Mouse (Mus musculus): Measurements from ENCODE around the gene Acer3. TPM values are rescaled to one million over a fixed set of nuclear protein-coding genes. Genes with fewer than 3 reads are reported as not detected.

Acer3 gene
- polyA plus RNA-seq, 1 experiment from 2014 or later, result 28.3 TPM

DNA sequence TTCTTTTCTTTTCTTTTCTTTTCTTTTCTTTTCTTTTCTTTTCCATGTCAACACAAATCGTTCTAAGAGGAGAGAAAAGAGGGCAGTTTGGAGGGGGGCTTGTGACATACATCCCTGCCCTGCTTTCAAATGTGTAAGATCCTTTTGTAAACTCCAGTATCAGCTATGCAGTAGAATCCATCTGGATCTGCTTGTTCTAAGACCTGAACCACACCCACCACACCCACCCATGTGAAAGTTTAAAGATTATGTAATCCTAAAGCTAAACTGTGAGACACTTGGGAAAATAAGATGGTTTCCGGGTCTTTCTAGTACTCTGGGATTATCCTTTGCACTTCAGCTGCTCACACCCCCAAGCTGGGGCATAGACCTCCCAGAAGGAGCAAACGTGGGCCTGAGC lies 21.2 kb upstream of the Acer3 start:
- no peak overlapping the region for H3K27ac ChIP-seq (ENCODE audit: low read depth, low read length)
- H3K9me3 ChIP-seq (ENCODE audit: control insufficient read depth, low read length), result no peaks in the 10 kb centered on the region
- H3K36me3 ChIP-seq (ENCODE audit: control insufficient read depth, insufficient read depth, low read length), result no peaks in the 10 kb centered on the region
- no peaks in the 10 kb centered on the region for H3K27me3 ChIP-seq (ENCODE audit: control insufficient read depth, insufficient read depth, low read length)
- H3K4me1 ChIP-seq (ENCODE audit: control insufficient read depth, insufficient read depth, low read length), result 0 out of 2 replicates have a peak, but pooled peaks cover 4% of the 10 kb centered on the region
- ATAC-seq (ENCODE audit: low read depth), result no peak
- 60% methylated on average over 3 of the region's 3 CpGs for WGBS
- H3K4me3 ChIP-seq (ENCODE audit: low read depth, low read length), result no peak overlapping the region
- H3K4me2 ChIP-seq (ENCODE audit: low read depth, low read length), result no peak overlapping the region
- H3K9ac ChIP-seq (replicated peaks; ENCODE audit: low read depth, low read length), result no peak overlapping the region

DNA sequence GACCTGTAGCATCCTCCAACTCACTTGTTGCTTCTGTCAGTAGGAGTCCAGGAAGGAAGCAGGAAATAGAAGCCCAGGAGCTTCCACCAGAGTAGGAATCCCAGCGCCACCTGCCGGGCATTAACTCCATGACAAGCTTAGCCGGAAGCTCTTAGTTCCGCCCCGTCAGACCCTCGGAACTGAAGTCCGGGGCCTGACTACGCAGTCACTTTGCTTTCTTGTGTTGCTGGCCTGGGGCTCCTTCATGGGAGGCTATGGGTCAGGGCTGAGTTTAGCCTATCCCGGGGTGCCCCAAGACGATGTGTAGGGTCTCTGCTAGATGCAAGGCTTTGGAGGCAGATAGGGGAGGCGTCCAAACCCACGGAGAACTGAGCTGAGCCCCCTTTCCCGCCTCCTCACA lies 20.5 kb upstream of the Acer3 start:
- H3K9ac ChIP-seq (replicated peaks; ENCODE audit: low read depth, low read length), result peak overlapping the region; percentile 41; the same call in 1 of the 2 replicates
- H3K36me3 ChIP-seq (ENCODE audit: control insufficient read depth, insufficient read depth, low read length), result no peaks in the 10 kb centered on the region

DNA sequence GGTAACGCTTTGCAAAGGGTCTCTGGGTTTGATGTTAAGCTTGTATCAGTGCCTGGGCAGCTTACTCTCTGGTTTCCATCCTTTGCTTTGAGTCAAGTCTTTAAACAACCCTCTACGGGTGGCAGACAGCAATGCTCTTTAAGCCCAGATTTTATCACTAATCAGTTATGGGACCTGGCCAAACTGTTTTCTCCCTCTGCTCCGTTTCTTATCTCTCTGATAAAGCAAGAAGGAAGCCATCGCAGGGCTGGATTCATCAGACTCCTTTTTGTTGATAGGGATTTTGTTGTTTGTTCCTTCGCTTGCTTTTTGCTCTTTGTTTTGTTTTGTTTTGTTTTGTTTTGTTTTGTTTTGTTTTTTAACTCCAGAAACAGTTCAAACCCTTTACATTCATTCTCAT lies 19.3 kb upstream of the Acer3 start:
- no peaks in the 10 kb centered on the region for H3K9me3 ChIP-seq (ENCODE audit: control insufficient read depth, low read length)
- WGBS, result 81% methylated on average over 5 of the region's 5 CpGs
- no peak overlapping the region for H3K4me2 ChIP-seq (ENCODE audit: low read depth, low read length)
- no peaks in the 10 kb centered on the region for H3K27me3 ChIP-seq (ENCODE audit: control insufficient read depth, insufficient read depth, low read length)
- no peak overlapping the region for H3K4me3 ChIP-seq (ENCODE audit: low read depth, low read length)
- no peak overlapping the region for H3K27ac ChIP-seq (ENCODE audit: low read depth, low read length)
- ATAC-seq (ENCODE audit: low read depth), result no peak
- H3K36me3 ChIP-seq (ENCODE audit: control insufficient read depth, insufficient read depth, low read length), result no peaks in the 10 kb centered on the region
- H3K9ac ChIP-seq (replicated peaks; ENCODE audit: low read depth, low read length), result no peak overlapping the region
- H3K4me1 ChIP-seq (ENCODE audit: control insufficient read depth, insufficient read depth, low read length), result 0 out of 2 replicates have a peak, but pooled peaks cover 4% of the 10 kb centered on the region

More for the DNA sequence above, 20.5 kb upstream of the Acer3 start:
- Histone ChIP-seq H3K27me3 (ENCODE audit: control insufficient read depth, insufficient read depth, low read length) (no peaks in the 10 kb centered on the region), H3K4me1 (ENCODE audit: control insufficient read depth, insufficient read depth, low read length) (0 out of 2 replicates have a peak, but pooled peaks cover 4% of the 10 kb centered on the region), H3K4me2 (ENCODE audit: low read depth, low read length) (peak overlapping the region; percentile 55), H3K4me3 (ENCODE audit: low read depth, low read length) (peak overlapping the region; percentile 12; the same call in 1 of the 2 replicates), H3K27ac (ENCODE audit: low read depth, low read length) (no peak overlapping the region), H3K9me3 (ENCODE audit: control insufficient read depth, low read length) (no peaks in the 10 kb centered on the region)
- ATAC-seq (ENCODE audit: low read depth), result peak; percentile 69; the same call in 1 of the 2 replicates
- 3% methylated on average over 13 of the region's 13 CpGs for WGBS

DNA sequence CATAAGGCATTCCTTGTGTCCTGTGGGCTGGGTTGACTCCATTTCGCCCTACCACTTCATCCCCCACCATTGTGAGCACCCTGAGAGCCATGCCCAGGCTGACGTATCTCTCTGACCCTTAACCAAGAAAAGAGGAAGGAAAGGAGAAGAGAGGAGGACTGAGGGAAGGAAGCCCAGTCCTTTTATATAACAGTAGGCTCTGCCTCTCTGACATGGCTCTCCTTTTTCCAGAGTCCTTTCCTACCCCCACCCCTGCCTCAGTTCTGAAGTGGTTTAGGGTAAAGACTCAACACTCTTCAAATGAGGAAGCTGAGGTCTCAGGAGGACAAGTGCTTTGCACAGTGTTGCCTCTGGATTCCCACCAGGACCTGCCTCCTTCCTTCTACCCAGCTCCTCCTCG lies 13.0 kb upstream of the Acer3 start:
- Histone ChIP-seq H3K27me3 (ENCODE audit: control insufficient read depth, insufficient read depth, low read length) (no peaks in the 10 kb centered on the region), H3K4me2 (ENCODE audit: low read depth, low read length) (no peak overlapping the region), H3K36me3 (ENCODE audit: control insufficient read depth, insufficient read depth, low read length) (no peaks in the 10 kb centered on the region), H3K9ac (replicated peaks; ENCODE audit: low read depth, low read length) (no peak overlapping the region), H3K9me3 (ENCODE audit: control insufficient read depth, low read length) (no peaks in the 10 kb centered on the region), H3K4me3 (ENCODE audit: low read depth, low read length) (no peak overlapping the region), H3K27ac (ENCODE audit: low read depth, low read length) (no peak overlapping the region), H3K4me1 (ENCODE audit: control insufficient read depth, insufficient read depth, low read length) (no peaks in the 10 kb centered on the region)
- WGBS, result 90% methylated on average over 3 of the region's 3 CpGs
- ATAC-seq (ENCODE audit: low read depth), result no peak

DNA sequence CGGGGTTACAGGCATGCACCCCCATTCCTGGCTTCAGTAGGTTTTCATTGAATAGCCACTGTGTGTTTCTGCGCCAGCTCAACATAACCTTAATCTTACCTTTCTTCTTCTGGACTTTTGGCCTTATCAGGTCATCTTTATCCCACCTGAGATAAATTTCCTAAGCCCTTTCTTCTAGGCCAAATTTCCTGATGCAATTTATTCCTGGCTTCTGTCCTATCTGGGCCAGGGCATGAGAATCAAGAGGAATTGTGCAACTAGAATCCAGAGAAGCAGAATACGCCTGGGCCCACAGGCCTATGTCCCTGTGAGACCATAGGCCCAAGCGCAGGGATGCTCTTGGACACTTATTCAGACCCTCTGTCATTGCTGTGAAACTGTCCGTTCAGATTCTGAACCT lies 12.5 kb upstream of the Acer3 start:
- WGBS, result 94% methylated on average over 5 of the region's 5 CpGs
- no peak overlapping the region for H3K4me2 ChIP-seq (ENCODE audit: low read depth, low read length)
- H3K27ac ChIP-seq (ENCODE audit: low read depth, low read length), result no peak overlapping the region
- H3K4me3 ChIP-seq (ENCODE audit: low read depth, low read length), result no peak overlapping the region
- H3K36me3 ChIP-seq (ENCODE audit: control insufficient read depth, insufficient read depth, low read length), result no peaks in the 10 kb centered on the region
- no peak overlapping the region for H3K9ac ChIP-seq (replicated peaks; ENCODE audit: low read depth, low read length)
- no peak for ATAC-seq (ENCODE audit: low read depth)
- H3K9me3 ChIP-seq (ENCODE audit: control insufficient read depth, low read length), result no peaks in the 10 kb centered on the region
- H3K27me3 ChIP-seq (ENCODE audit: control insufficient read depth, insufficient read depth, low read length), result no peaks in the 10 kb centered on the region
- no peaks in the 10 kb centered on the region for H3K4me1 ChIP-seq (ENCODE audit: control insufficient read depth, insufficient read depth, low read length)

DNA sequence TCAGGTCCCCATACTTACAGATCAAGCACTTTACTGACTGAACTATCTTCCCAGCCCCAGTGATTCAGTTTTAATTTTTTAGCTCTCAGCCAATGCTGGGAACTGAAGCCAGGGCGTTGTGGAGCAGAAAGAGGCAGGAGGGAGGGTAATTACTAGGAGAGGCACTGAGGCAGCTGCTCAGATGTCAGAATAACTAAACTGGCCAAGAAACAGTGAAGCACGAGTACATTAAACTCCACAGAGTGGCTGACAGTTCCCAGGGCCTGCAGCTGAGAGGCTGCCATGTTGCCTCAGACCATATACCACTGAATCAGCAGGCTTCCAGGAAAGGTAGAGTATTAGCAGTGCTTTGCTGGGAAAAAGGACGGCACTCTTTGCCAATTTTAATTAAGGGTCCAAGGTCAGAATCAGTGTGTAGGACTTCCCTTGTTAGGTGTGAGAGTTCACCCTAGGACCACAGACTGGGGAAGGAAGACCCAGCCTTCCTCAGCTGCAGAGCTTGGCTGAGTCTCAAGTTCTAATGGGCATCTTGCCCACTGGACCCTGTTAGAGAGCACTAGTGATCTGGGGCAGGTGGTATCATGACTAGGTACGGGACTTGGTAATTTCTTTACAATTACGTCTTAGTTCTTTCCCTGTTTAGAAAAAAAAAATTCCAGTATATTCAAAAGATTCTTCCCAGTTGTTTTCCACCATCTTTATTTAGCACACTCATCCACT lies 11.8 kb upstream of the Acer3 start:
- Histone ChIP-seq H3K27ac (ENCODE audit: low read depth, low read length) (no peak overlapping the region), H3K27me3 (ENCODE audit: control insufficient read depth, insufficient read depth, low read length) (no peaks in the 10 kb centered on the region), H3K36me3 (ENCODE audit: control insufficient read depth, insufficient read depth, low read length) (no peaks in the 10 kb centered on the region), H3K4me1 (ENCODE audit: control insufficient read depth, insufficient read depth, low read length) (no peaks in the 10 kb centered on the region), H3K4me3 (ENCODE audit: low read depth, low read length) (no peak overlapping the region), H3K9me3 (ENCODE audit: control insufficient read depth, low read length) (no peaks in the 10 kb centered on the region), H3K4me2 (ENCODE audit: low read depth, low read length) (no peak overlapping the region), H3K9ac (replicated peaks; ENCODE audit: low read depth, low read length) (no peak overlapping the region)
- 68% methylated on average over 5 of the region's 5 CpGs for WGBS
- ATAC-seq (ENCODE audit: low read depth), result no peak

DNA sequence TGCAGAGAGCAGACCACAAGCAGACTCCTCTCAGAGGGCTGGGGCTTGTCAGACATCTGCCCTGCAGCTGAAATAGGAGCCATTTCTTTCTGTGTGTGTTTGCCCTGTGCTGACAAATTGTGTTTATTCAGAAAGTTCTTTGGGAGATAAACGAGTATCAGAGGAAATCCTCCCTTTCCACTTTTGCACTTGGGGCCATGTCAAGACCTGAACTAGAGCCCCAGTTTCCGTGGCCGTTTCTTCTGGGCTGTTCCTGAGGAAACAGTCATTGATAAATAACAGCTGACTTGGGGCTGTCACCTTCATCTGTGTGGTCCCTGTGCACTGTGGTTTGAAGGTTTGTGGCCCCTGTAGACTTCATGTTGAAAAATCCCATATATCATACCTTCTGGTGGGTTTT lies 10.9 kb upstream of the Acer3 start:
- no peak for ATAC-seq (ENCODE audit: low read depth)
- Histone ChIP-seq H3K4me1 (ENCODE audit: control insufficient read depth, insufficient read depth, low read length) (no peaks in the 10 kb centered on the region), H3K36me3 (ENCODE audit: control insufficient read depth, insufficient read depth, low read length) (no peaks in the 10 kb centered on the region), H3K9me3 (ENCODE audit: control insufficient read depth, low read length) (no peaks in the 10 kb centered on the region), H3K9ac (replicated peaks; ENCODE audit: low read depth, low read length) (no peak overlapping the region), H3K27ac (ENCODE audit: low read depth, low read length) (no peak overlapping the region), H3K4me3 (ENCODE audit: low read depth, low read length) (no peak overlapping the region), H3K4me2 (ENCODE audit: low read depth, low read length) (no peak overlapping the region), H3K27me3 (ENCODE audit: control insufficient read depth, insufficient read depth, low read length) (no peaks in the 10 kb centered on the region)
- WGBS, result 74% methylated on average over 3 of the region's 3 CpGs

DNA sequence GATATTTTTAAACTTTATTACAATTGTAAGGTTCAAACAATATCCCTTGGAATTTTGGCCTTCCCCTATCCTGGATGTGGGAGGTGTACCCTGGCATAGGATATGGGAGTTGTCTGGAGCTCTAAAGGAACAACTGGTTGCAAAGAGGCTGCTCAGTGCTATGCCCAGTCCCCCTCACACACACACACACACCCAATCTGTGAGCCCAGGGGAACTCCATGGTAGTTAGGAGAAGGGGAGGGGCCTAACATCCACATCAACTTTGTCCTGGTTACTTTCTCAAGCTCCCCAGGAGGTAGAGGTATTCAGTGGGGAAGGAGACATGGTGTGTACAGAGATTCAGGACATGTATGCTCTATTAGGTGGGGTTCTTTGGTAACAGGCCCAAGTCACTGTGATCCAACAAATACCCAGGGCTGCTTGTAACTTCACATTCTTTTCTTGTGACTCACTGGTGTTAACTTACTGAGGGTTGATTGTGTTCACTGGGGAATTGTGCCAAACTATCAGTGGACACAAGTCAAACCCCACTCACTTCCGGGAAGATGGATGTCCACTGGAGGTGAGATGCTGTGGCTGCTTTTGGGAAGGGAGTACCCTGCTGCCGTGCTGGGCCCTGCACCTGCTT lies 9.5 kb upstream of the Acer3 start:
- Histone ChIP-seq H3K27ac (ENCODE audit: low read depth, low read length) (no peak overlapping the region), H3K9ac (replicated peaks; ENCODE audit: low read depth, low read length) (no peak overlapping the region), H3K27me3 (ENCODE audit: control insufficient read depth, insufficient read depth, low read length) (no peaks in the 10 kb centered on the region), H3K4me2 (ENCODE audit: low read depth, low read length) (no peak overlapping the region), H3K36me3 (ENCODE audit: control insufficient read depth, insufficient read depth, low read length) (no peaks in the 10 kb centered on the region), H3K9me3 (ENCODE audit: control insufficient read depth, low read length) (no peaks in the 10 kb centered on the region), H3K4me3 (ENCODE audit: low read depth, low read length) (no peak overlapping the region), H3K4me1 (ENCODE audit: control insufficient read depth, insufficient read depth, low read length) (no peaks in the 10 kb centered on the region)
- no peak for ATAC-seq (ENCODE audit: low read depth)
- WGBS, result 68% methylated on average over 2 of the region's 2 CpGs

DNA sequence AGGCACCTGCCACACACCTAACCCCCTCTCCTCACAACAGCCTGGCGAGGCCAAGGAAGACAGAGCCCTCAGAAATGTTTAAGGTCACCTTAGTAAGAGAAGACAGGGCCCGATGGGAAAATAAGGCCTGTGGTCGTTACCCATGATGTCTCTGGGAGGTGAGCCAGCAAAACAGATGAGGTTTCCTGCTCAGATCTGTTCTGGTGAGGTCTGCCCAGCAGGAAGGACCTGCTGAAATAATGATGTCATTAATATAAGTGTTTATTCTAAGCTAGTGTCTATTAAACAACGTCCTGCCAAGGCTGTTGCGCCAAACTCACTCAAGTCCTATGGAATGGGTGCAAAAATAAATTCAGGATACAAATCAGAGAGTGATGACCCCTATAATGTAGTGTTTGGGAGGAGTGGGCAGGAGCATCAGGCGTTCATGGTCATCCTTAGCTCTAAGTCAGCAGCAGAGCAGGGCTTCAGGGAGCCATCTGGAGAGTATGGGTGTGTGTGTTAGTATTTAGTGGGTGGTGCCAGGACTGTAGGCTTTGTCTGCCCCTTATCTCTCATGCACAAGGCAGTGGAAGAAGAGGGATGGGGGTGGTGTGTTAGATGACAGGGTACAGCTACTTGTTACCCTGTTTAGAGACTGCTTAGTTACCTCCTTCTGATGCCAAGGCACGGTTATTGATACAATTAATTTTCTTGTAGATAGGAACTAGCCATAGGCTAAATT lies 8.8 kb upstream of the Acer3 start:
- Histone ChIP-seq H3K36me3 (ENCODE audit: control insufficient read depth, insufficient read depth, low read length) (no peaks in the 10 kb centered on the region), H3K9me3 (ENCODE audit: control insufficient read depth, low read length) (no peaks in the 10 kb centered on the region), H3K9ac (replicated peaks; ENCODE audit: low read depth, low read length) (no peak overlapping the region), H3K4me2 (ENCODE audit: low read depth, low read length) (no peak overlapping the region), H3K27me3 (ENCODE audit: control insufficient read depth, insufficient read depth, low read length) (no peaks in the 10 kb centered on the region), H3K27ac (ENCODE audit: low read depth, low read length) (no peak overlapping the region), H3K4me1 (ENCODE audit: control insufficient read depth, insufficient read depth, low read length) (no peaks in the 10 kb centered on the region), H3K4me3 (ENCODE audit: low read depth, low read length) (no peak overlapping the region)
- 76% methylated on average over 7 of the region's 7 CpGs for WGBS
- no peak for ATAC-seq (ENCODE audit: low read depth)

Measured in neural tube, embryonic 14.5 days (tissue).